Mouse (Mus musculus) gastrocnemius, postnatal 36 days (tissue): Measurements from ENCODE around the gene Rusc2. TPM values are rescaled to one million over a fixed set of nuclear protein-coding genes. Genes with fewer than 3 reads are reported as not detected.

Source experiments
- DNase-seq, 2 experiments: peaks; one replicate each; pipeline ENCODE4 v3.0.0; 2022
- intact Hi-C: fragments of 180-260 bp; cut with DNase I; formaldehyde crosslinking; loops from one replicate; pipeline ENCODE4 v1.15.1; 2025
- total RNA-seq, 2 experiments: library from RNA; stranded (reverse); gene quantifications; 2 replicates each; pipeline ENCODE4 v1.2.3; 2021

The Rusc2 gene
- total RNA-seq, 2 experiments from 2014 or later: 20.8 to 23.3 TPM

DNA sequence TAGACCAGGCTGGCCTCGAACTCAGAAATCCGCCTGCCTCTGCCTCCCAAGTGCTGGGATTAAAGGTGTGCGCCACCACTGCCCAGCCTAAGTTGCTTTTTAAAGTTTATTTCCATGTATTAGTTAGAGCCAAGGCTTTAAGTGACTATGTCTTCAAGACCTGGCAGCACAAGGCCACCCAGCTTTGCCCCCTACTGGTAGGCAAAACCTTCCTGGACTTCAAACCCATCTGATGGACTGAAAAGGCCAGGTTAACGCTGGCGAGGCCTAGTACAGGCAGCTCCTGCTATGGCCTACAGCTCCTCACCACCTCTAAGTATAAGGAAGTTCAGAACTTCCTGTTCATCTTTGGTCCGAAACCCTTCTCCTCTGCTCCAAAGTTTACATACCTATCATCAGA lies 94.8 kb downstream of the Rusc2 start:
- intact Hi-C loops: no loop called here
- no peak for DNase-seq

Other genes starting within 250 kb of the Rusc2 start
- not detected for gene Atp8b5, start 114.8 kb upstream of the Rusc2 start, total RNA-seq
- not detected for gene Fam166b, start 47.2 kb downstream of the Rusc2 start, total RNA-seq
- 10 to 100 TPM; 49.1 to 50.0 TPM for gene Tesk1, start 60.0 kb downstream of the Rusc2 start, total RNA-seq
- not detected for gene Cd72, start 72.6 kb downstream of the Rusc2 start, total RNA-seq
- gene Sit1, start 101.8 kb downstream of the Rusc2 start, total RNA-seq: not detected
- 10 to 100 TPM; 19.8 to 22.4 TPM for gene Ccdc107, start 110.9 kb downstream of the Rusc2 start, total RNA-seq
- gene Arhgef39, start 117.7 kb downstream of the Rusc2 start, total RNA-seq: under 1 TPM in 1 of 2 experiments, not detected in 1; 0.32 TPM
- gene Car9, start 125.0 kb downstream of the Rusc2 start, total RNA-seq: 1 to 10 TPM; 3.4 to 4.4 TPM
- 1,000 to 10,000 TPM; 6,166 to 7,572 TPM for gene Tpm2, start 141.8 kb downstream of the Rusc2 start, total RNA-seq
- gene Creb3, start 180.4 kb downstream of the Rusc2 start, total RNA-seq: 10 to 100 TPM; 31.5 to 38.3 TPM
- gene Tln1, start 180.7 kb downstream of the Rusc2 start, total RNA-seq: 10 to 100 TPM; 53.6 to 55.2 TPM
- gene Rgp1, start 196.7 kb downstream of the Rusc2 start, total RNA-seq: 10 to 100 TPM; 17.6 to 20.7 TPM
- 1 to 10 TPM; 3.9 to 6.1 TPM for gene Gba2, start 196.9 kb downstream of the Rusc2 start, total RNA-seq
- gene Msmp, start 202.5 kb downstream of the Rusc2 start, total RNA-seq: under 1 TPM in 1 of 2 experiments, not detected in 1; 0.49 TPM
- gene Npr2, start 250.0 kb downstream of the Rusc2 start, total RNA-seq: 10 to 100 TPM; 28.1 to 38.4 TPM